Mouse (Mus musculus) kidney, adult 2 months (tissue): ENCODE data around the gene Ube2f. TPM values are rescaled to one million over a fixed set of nuclear protein-coding genes. Genes with fewer than 3 reads are reported as not detected.

Experiments
- DNase-seq: peaks from one replicate; pipeline ENCODE4 v3.0.0; 2021
- H3K27ac ChIP-seq: fragments of 200-500 bp; 2 replicates; pipeline ENCODE4 v1.5.1; 2012; ENCODE audit warnings: low read depth, low read length, control low read depth, inconsistent platforms; ENCODE audit not compliant: insufficient read depth
- H3K27me3 ChIP-seq: fragments of 200-500 bp; replicated peaks from 2 replicates; pipeline ENCODE4 v1.6.1; 2012; ENCODE audit warnings: mild to moderate bottlenecking, moderate library complexity, low read length, inconsistent platforms; ENCODE audit not compliant: control insufficient read depth, insufficient read depth
- H3K36me3 ChIP-seq: fragments of 200-500 bp; 2 replicates; pipeline ENCODE4 v1.6.1; 2012; ENCODE audit warnings: mild to moderate bottlenecking, moderate library complexity, low read length, inconsistent platforms; ENCODE audit not compliant: control insufficient read depth, insufficient read depth
- H3K4me1 ChIP-seq: fragments of 200-500 bp; 2 replicates; pipeline ENCODE4 v1.6.1; 2011; ENCODE audit warnings: low read length; ENCODE audit not compliant: control insufficient read depth, insufficient read depth
- H3K4me3 ChIP-seq: fragments of 200-500 bp; 2 replicates; pipeline ENCODE4 v1.5.1; 2011; ENCODE audit warnings: mild to moderate bottlenecking, low read depth, low read length, control low read depth; ENCODE audit not compliant: insufficient read depth
- CTCF ChIP-seq: fragments of 200-500 bp; conservative IDR thresholded peaks from 2 replicates; pipeline ENCODE4 v1.5.1; 2011; ENCODE audit warnings: low read depth, mild to moderate bottlenecking, control low read depth, low read length, moderate library complexity, mixed read lengths; ENCODE audit not compliant: insufficient read depth, insufficient read length
- POLR2A ChIP-seq: fragments of 200-500 bp; IDR thresholded peaks from one replicate; pipeline ENCODE4 v1.6.1; 2011; ENCODE audit warnings: low read depth, low read length, control low read depth
- WGBS: fragments of 180-500 bp; shearing (Covaris S2); methylation state at CpG from one replicate; pipeline ENCODE4 v1.1.7; 2018; 5-methylcytosine and 5-hydroxymethylcytosine counted together
- polyA plus RNA-seq: library from polyadenylated mRNA; depleted of rRNA; stranded (reverse); fragments of >200 nt; gene quantifications from 2 replicates; pipeline ENCODE4 v1.2.3, GENCODE M21; 2012; rRNA removed

Gene Ube2f
- polyA plus RNA-seq, 1 experiment, result 38.5 TPM

GRCm38 (mm10) chr1:91325488-91326042 lies 75.5 kb downstream of the Ube2f start:
- no peak for DNase-seq
- TF ChIP-seq CTCF (no peak), POLR2A (no peak)
- WGBS, result 78% methylated on average over 4 of the region's 4 CpGs
- Histone ChIP-seq H3K27me3 (no peaks in the 10 kb centered on the region), H3K4me1 (no peaks in the 10 kb centered on the region), H3K27ac (no peak overlapping the region), H3K36me3 (no peaks in the 10 kb centered on the region), H3K4me3 (no peak overlapping the region)

DNA sequence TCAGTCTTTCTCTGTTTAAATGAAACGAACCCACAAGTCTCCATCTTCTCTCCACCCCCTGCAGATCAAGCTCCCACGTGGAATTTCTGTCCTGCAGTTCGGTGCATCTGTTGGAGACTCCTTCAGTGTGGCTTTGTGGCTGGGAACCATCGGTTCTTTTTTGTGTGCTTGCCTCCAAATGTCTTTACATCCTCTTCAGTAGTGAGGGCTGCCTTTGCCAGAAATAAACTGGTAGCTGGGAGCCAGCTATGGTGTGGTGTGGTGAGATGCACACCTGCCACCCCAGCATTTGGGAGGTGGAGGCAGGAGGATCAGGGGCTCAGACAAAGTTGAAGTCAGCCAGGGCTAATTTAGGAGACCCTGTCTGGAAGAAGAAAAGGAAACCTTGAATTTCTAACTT lies 82.0 kb downstream of the Ube2f start:
- Histone ChIP-seq H3K36me3 (no peaks in the 10 kb centered on the region), H3K27me3 (no peaks in the 10 kb centered on the region), H3K4me3 (no peak overlapping the region), H3K4me1 (no peaks in the 10 kb centered on the region), H3K27ac (no peak overlapping the region)
- no peak for DNase-seq
- TF ChIP-seq POLR2A (no peak), CTCF (no peak)
- 71% methylated on average over 4 of the region's 4 CpGs for WGBS

DNA sequence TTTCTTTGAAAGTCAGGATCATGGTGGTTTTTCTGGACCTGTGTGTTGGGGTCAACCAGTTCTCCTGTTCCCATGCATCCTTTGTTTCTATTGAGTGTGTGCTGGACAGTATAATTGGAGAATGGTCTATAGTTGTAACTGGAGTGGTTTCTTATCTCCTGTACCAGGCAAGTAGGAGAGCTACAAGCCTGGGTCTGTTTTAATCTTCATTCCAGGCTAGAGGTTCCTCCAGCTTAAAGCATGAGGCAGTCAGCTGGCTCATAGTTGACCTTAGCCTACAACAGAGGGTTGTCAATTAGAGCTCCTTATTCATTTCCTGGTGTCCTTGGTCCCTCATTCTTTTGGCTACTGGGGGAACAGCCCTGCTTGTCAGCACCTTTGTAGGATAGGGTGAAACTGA lies 83.5 kb downstream of the Ube2f start:
- DNase-seq, result no peak

GRCm38 (mm10) chr1:91337355-91337754 lies 87.3 kb downstream of the Ube2f start:
- no peak overlapping the region for H3K27ac ChIP-seq
- DNase-seq, result no peak
- H3K4me1 ChIP-seq, result no peaks in the 10 kb centered on the region
- WGBS, result 82% methylated on average over 7 of the region's 7 CpGs
- no peaks in the 10 kb centered on the region for H3K36me3 ChIP-seq
- H3K4me3 ChIP-seq, result no peak overlapping the region
- H3K27me3 ChIP-seq, result no peaks in the 10 kb centered on the region
- TF ChIP-seq CTCF (no peak), POLR2A (no peak)

More for the DNA sequence above, 83.5 kb downstream of the Ube2f start:
- Histone ChIP-seq H3K4me3 (no peak overlapping the region), H3K27me3 (no peaks in the 10 kb centered on the region), H3K27ac (no peak overlapping the region), H3K36me3 (no peaks in the 10 kb centered on the region), H3K4me1 (no peaks in the 10 kb centered on the region)
- no peak for TF ChIP-seq CTCF
- TF ChIP-seq POLR2A, result no peak

Other genes with a start within 250 kb of the Ube2f start
- 0.01 TPM in 1 of 2 replicates, not detected in the other for gene Rbm44, start 105.2 kb upstream of the Ube2f start, polyA plus RNA-seq
- 1.9 and 2.6 TPM in 2 replicates for gene Ramp1, start 70.5 kb upstream of the Ube2f start, polyA plus RNA-seq
- gene Scly, start 48.0 kb downstream of the Ube2f start, polyA plus RNA-seq, result 113 and 125 TPM in 2 replicates
- 0.05 and 0.15 TPM in 2 replicates for gene Espnl, start 71.8 kb downstream of the Ube2f start, polyA plus RNA-seq
- gene Klhl30, start 100.7 kb downstream of the Ube2f start, polyA plus RNA-seq, result 1.0 and 1.5 TPM in 2 replicates
- gene Erfe, start 116.1 kb downstream of the Ube2f start, polyA plus RNA-seq, result 0.14 and 0.19 TPM in 2 replicates
- gene Ilkap, start 148.5 kb downstream of the Ube2f start, polyA plus RNA-seq, result 42.6 and 47.9 TPM in 2 replicates
- gene Hes6, start 163.7 kb downstream of the Ube2f start, polyA plus RNA-seq, result 64.1 and 66.7 TPM in 2 replicates
- gene Per2, start 209.0 kb downstream of the Ube2f start, polyA plus RNA-seq, result 5.6 and 6.8 TPM in 2 replicates
- 9.8 and 11.2 TPM in 2 replicates for gene Traf3ip1, start 244.3 kb downstream of the Ube2f start, polyA plus RNA-seq